Mouse (Mus musculus) hindbrain, embryonic 14.5 days (tissue): Measurements from ENCODE around the gene Slc7a14. TPM values are rescaled to one million over a fixed set of nuclear protein-coding genes. Genes with fewer than 3 reads are reported as not detected.

Experiments used
- ATAC-seq: fragments of 200-750 bp; cut with Nextera tagmentation; 2 replicates; pipeline ENCODE4 v1.8.0; 2017; ENCODE audit warnings: moderate number of reproducible peaks, mild to moderate bottlenecking, moderate TSS enrichment, moderate library complexity; ENCODE audit not compliant: low FRiP score
- DNase-seq: peaks from one replicate; pipeline ENCODE4 v3.0.0-alpha.2; 2015; ENCODE audit warnings: low spot score
- H3K27ac ChIP-seq: fragments of 300-500 bp; sonication (generic); 2 replicates; pipeline ENCODE4 v1.5.1; 2014; ENCODE audit warnings: mild to moderate bottlenecking, moderate library complexity
- H3K27me3 ChIP-seq: fragments of 300-500 bp; sonication (generic); 2 replicates; pipeline ENCODE4 v1.6.1; 2014; ENCODE audit warnings: mild to moderate bottlenecking, low read length, mixed read lengths; ENCODE audit not compliant: control insufficient read depth, insufficient read depth
- H3K36me3 ChIP-seq: fragments of 300-500 bp; sonication (generic); replicated peaks from 2 replicates; pipeline ENCODE4 v1.6.1; 2014; ENCODE audit not compliant: control insufficient read depth, insufficient read depth
- H3K4me1 ChIP-seq: fragments of 300-500 bp; sonication (generic); replicated peaks from 2 replicates; pipeline ENCODE4 v1.6.1; 2014; ENCODE audit warnings: antibody characterized with exemption, low read length, mixed read lengths; ENCODE audit not compliant: control insufficient read depth, insufficient read depth
- H3K4me2 ChIP-seq: fragments of 300-500 bp; sonication (generic); replicated peaks from 2 replicates; pipeline ENCODE4 v1.6.1; 2014; ENCODE audit warnings: mild to moderate bottlenecking, moderate library complexity
- H3K4me3 ChIP-seq: fragments of 300-500 bp; sonication (generic); replicated peaks from 2 replicates; pipeline ENCODE4 v1.5.1; 2014; ENCODE audit warnings: mild to moderate bottlenecking, low read length
- H3K9ac ChIP-seq: fragments of 300-500 bp; sonication (generic); 2 replicates; pipeline ENCODE4 v1.6.1; 2014
- H3K9me3 ChIP-seq: fragments of 300-500 bp; sonication (generic); 2 replicates; pipeline ENCODE4 v1.6.1; 2016; ENCODE audit warnings: low read length; ENCODE audit not compliant: control insufficient read depth
- WGBS: fragments of 180-500 bp; shearing (Covaris S2); extraction: QIAGEN DNeasy Blood & Tissue Kit; methylation state at CpG from one replicate; pipeline ENCODE4 v1.1.7; 2014; 5-methylcytosine and 5-hydroxymethylcytosine counted together
- polyA plus RNA-seq: library from polyadenylated mRNA; unstranded; fragments of >200 nt; fragmentation: Nextera tagmentation; extraction: Ambion mirVana; gene quantifications from 2 replicates; pipeline ENCODE4 v1.2.1, GENCODE M21; 2014

Gene Slc7a14
- polyA plus RNA-seq, 1 experiment from 2014 or later = 8.0 TPM

DNA sequence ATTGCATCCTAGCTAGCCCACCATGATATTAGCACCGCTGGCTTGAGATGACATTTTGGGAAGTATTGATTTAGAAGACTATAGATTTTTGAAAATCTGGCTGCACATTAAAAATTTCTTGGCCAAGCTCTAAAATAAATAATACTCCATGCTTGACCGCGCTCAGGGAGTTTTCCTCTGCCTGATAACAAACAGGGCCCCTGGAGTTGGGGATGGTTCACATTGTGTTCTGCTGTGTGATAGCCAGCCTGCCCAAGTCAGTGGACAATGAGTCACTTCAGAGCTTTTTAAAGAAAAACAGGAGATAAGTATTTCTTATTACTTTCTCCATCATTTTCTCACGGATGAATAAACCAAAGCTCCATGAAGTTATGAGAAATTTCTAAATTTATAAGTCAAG is 90.1 kb downstream of the Slc7a14 start:
- H3K27ac ChIP-seq = no peak overlapping the region
- ATAC-seq = no peak
- no peak overlapping the region for H3K4me3 ChIP-seq
- no peaks in the 10 kb centered on the region for H3K27me3 ChIP-seq
- H3K9ac ChIP-seq = no peak overlapping the region
- no peaks in the 10 kb centered on the region for H3K9me3 ChIP-seq
- DNase-seq = no peak
- no peaks in the 10 kb centered on the region for H3K4me1 ChIP-seq
- no peak overlapping the region for H3K4me2 ChIP-seq
- H3K36me3 ChIP-seq = peaks cover 10% of the 10 kb centered on the region
- 91% methylated on average over 4 of the region's 4 CpGs for WGBS

DNA sequence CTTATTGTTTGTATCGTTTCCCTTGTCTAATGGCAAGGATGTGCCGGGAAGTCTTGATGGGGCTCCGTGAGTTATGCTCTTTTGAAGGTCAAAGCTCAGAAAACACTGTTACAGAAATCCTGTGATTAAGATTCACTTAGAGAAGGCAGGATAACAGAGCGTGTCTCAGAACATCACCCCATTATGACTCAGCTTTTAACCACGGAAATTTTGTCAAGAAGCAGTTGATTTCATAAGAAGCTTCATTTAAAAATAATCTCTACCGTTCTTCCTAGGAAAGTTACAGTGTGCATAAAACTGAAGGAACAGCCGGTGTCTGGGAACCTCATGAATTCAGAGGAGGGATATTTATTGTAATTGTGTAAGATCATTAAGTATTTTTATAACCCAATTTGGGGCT is 90.7 kb downstream of the Slc7a14 start:
- H3K4me1 ChIP-seq = no peaks in the 10 kb centered on the region
- WGBS = 83% methylated on average over 7 of the region's 7 CpGs
- no peak overlapping the region for H3K4me2 ChIP-seq
- H3K27me3 ChIP-seq = no peaks in the 10 kb centered on the region
- no peak overlapping the region for H3K27ac ChIP-seq
- H3K36me3 ChIP-seq = peaks cover 10% of the 10 kb centered on the region
- no peak overlapping the region for H3K4me3 ChIP-seq
- no peaks in the 10 kb centered on the region for H3K9me3 ChIP-seq
- no peak overlapping the region for H3K9ac ChIP-seq
- ATAC-seq = no peak
- no peak for DNase-seq

DNA sequence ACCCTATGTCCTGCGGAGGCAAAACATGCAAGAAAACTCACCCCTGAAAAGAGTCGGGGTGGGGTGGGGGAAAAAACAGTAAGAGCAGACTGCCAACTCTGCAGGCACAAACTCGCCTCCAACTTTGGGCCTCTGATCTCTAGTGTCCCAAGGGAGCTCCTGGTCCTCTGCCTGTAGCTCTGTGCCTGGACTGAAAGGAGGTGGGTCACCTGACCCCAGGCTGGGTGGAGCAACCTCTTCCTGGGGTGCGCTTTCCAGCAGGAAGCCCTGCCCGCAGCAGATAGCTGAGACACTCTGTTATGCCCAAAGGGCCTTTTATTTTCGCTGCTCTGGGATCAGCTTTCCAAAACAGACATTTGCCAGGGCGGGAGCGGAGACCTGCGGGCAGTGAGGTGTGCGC is 92.7 kb downstream of the Slc7a14 start:
- DNase-seq = no peak
- H3K9me3 ChIP-seq = no peaks in the 10 kb centered on the region
- WGBS = 72% methylated on average over 10 of the region's 10 CpGs
- no peak overlapping the region for H3K9ac ChIP-seq
- H3K27me3 ChIP-seq = no peaks in the 10 kb centered on the region
- H3K4me1 ChIP-seq = 0 out of 2 replicates have a peak, but pooled peaks cover 3% of the 10 kb centered on the region
- H3K36me3 ChIP-seq = no peaks in the 10 kb centered on the region
- H3K27ac ChIP-seq = no peak overlapping the region
- no peak for ATAC-seq
- no peak overlapping the region for H3K4me2 ChIP-seq
- H3K4me3 ChIP-seq = no peak overlapping the region

DNA sequence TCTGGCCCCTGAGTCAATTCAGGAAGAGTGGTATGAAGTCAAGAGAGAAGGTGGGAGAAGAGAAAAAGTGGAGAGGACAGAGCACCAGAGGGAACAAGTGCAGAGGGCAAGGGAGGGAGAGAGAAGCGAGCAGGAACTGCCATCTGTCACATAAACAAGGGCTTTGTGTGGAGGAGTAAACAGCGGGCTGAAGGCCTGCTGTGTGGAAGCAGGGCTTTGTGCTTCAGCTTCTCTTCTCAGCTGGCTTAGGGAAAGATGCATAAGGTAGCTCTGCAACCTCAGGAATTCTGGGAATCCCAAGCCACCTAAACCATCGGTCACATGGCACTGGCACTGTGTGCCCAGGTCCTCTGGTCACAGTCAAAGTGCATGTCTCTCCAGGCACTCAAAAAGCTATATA is 96.4 kb downstream of the Slc7a14 start:
- Histone ChIP-seq H3K27me3 (no peaks in the 10 kb centered on the region), H3K4me2 (no peak overlapping the region), H3K27ac (no peak overlapping the region), H3K4me3 (no peak overlapping the region), H3K9me3 (no peaks in the 10 kb centered on the region), H3K9ac (no peak overlapping the region), H3K36me3 (no peaks in the 10 kb centered on the region), H3K4me1 (0 out of 2 replicates have a peak, but pooled peaks cover 3% of the 10 kb centered on the region)
- ATAC-seq (peak; percentile 63; the same call in 1 of the 2 replicates), DNase-seq (no peak)
- WGBS = 7% methylated on average over 3 of the region's 3 CpGs

DNA sequence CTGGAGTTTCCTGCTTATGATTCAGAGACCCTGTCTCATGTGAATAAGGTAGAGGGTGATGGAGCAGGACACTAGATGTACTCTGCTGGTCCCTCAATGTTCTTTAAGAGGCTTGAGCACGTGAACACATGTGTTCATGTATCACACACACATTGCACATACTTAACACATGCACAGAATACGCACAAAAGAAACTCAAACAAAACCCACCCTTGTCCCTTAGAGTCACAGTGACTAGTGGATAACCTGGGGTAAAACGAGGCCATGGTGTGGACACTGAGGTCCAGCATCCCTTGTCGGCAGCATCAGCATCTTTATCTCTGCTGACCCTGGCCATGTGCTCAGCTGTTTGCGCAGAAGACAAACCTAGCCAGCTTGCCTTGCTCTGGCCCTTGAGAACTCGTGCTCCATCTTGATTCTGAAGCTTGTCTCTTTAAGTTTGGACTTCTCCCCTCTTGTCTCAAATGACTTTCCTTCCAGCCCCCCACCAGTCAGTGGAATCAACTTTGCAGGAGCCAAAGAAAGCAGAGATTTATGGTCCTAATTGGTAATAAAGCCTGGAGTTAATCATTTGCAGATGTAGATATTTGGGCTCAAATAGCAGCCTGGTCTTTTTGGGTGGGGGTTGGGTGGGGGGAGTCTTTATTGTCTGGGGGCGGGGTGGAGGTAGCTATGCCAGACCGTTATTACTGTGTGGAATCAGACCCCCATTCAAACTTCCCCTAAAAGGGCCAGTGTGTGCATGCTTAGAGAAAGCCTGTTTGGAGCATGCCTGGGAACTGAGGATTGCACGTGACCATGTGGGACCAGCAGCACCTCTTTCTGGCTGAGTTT is 97.8 kb downstream of the Slc7a14 start:
- Histone ChIP-seq H3K4me3 (no peak overlapping the region), H3K27me3 (no peaks in the 10 kb centered on the region), H3K27ac (no peak overlapping the region), H3K9ac (no peak overlapping the region), H3K9me3 (no peaks in the 10 kb centered on the region), H3K4me2 (no peak overlapping the region), H3K4me1 (0 out of 2 replicates have a peak, but pooled peaks cover 3% of the 10 kb centered on the region), H3K36me3 (no peaks in the 10 kb centered on the region)
- ATAC-seq = no peak
- no peak for DNase-seq
- WGBS = 56% methylated on average over 9 of the region's 9 CpGs

DNA sequence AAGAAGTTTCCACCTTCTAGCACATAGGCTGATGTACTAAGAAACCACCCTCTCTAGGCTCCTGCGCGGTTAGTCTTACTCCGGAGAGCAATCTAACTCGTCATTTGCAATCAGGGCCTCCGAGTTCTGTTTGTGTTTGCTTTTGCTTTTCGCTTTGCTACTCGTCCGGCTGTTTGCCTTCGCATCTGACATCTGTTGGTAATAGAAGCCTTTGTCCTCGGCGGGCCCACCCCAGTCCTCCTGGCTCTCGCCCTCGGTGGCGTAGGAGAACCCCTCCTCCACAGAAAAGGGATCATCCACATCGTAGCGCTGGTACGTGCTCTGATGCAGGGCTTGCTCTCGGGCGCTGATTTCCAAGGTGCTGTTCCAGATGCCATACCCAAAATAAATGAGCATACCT is 101.2 kb downstream of the Slc7a14 start:
- peak overlapping the region; percentile 40 for H3K4me2 ChIP-seq
- H3K9ac ChIP-seq = peak overlapping the region; percentile 41; the same call in 1 of the 2 replicates
- 8% methylated on average over 19 of the region's 19 CpGs for WGBS
- DNase-seq = no peak
- no peaks in the 10 kb centered on the region for H3K27me3 ChIP-seq
- H3K36me3 ChIP-seq = no peaks in the 10 kb centered on the region
- H3K9me3 ChIP-seq = no peaks in the 10 kb centered on the region
- H3K27ac ChIP-seq = no peak overlapping the region
- 0 out of 2 replicates have a peak, but pooled peaks cover 3% of the 10 kb centered on the region for H3K4me1 ChIP-seq
- H3K4me3 ChIP-seq = no peak overlapping the region
- ATAC-seq = 0 out of 2 replicates have a peak, but pooled peaks have one; percentile 25

DNA sequence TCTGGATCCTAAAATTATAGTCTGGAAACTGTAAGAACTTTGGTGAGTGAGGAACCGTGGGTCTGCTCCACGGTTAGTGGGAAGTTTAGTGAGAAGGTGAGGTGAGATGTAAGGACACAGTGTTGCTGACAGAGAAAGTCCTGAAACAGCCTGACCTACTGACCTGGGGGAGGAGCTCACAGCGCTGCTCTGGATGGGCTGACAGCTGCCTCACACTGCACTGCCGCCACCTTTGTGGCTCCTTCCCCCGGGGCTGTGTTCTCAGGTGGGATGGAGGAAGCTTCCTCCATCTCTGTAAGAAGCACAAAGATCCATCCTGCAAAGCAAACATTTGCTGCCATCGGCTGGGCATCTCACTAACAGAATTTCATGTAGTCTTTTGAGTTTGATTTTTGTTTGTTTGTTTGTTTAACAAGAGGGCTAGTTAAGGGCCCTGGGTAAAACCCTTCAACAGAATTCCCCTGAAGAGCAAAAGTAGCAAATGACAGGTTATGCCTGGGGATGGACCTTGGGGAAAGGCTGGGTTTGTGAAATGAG is 101.7 kb downstream of the Slc7a14 start:
- H3K27ac ChIP-seq = no peak overlapping the region
- DNase-seq (no peak), ATAC-seq (no peak)
- H3K4me1 ChIP-seq = no peaks in the 10 kb centered on the region
- no peak overlapping the region for H3K4me3 ChIP-seq
- H3K9me3 ChIP-seq = no peaks in the 10 kb centered on the region
- no peaks in the 10 kb centered on the region for H3K27me3 ChIP-seq
- H3K36me3 ChIP-seq = no peaks in the 10 kb centered on the region
- no peak overlapping the region for H3K9ac ChIP-seq
- no peak overlapping the region for H3K4me2 ChIP-seq
- 17% methylated on average over 6 of the region's 6 CpGs for WGBS

DNA sequence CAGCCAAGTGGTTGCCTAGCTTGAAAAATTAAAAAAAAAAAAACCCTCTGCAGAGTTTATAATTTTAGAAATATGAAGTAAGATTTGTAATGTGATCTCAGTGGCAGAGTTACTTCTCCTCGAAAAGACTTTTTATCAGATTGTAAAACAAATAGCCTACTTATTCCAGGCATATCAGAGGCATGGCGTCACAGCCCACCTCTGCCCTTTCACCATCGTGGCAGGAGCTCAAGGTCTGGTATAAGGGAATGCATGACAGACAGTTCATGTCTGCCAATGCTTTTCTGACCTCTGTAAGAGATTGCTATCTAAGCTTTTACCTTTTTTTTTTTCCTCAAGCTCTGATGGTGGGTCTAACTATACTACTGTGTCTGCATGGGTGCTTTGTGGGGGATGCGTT is 102.1 kb downstream of the Slc7a14 start:
- H3K9ac ChIP-seq = no peak overlapping the region
- H3K4me2 ChIP-seq = no peak overlapping the region
- H3K4me3 ChIP-seq = no peak overlapping the region
- no peak overlapping the region for H3K27ac ChIP-seq
- H3K4me1 ChIP-seq = no peaks in the 10 kb centered on the region
- no peaks in the 10 kb centered on the region for H3K36me3 ChIP-seq
- WGBS = 70% methylated on average over 4 of the region's 4 CpGs
- no peaks in the 10 kb centered on the region for H3K27me3 ChIP-seq
- ATAC-seq (no peak), DNase-seq (no peak)
- H3K9me3 ChIP-seq = no peaks in the 10 kb centered on the region

DNA sequence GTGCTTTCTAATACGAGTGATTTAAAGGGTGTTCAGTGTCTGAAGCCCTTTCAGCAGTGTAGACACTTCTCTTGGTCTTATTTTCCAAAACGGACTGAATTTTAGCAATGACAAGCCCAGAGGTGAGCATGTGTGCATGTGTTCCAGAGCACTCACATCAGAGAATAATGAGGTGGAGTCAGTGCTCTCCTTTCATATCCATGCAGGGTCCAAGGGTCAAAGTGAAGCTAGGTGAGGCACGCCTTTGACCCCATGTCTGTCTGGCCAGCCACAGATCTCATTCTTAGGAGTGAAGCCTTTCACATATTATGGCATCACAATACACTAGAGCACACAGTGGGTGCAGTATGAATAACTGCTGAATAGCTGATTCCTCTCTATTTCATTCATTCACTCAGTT is 105.0 kb downstream of the Slc7a14 start:
- no peak overlapping the region for H3K9ac ChIP-seq
- H3K4me2 ChIP-seq = no peak overlapping the region
- H3K36me3 ChIP-seq = no peaks in the 10 kb centered on the region
- no peak for ATAC-seq
- 88% methylated on average over 3 of the region's 3 CpGs for WGBS
- no peak overlapping the region for H3K27ac ChIP-seq
- no peaks in the 10 kb centered on the region for H3K9me3 ChIP-seq
- H3K4me1 ChIP-seq = no peaks in the 10 kb centered on the region
- no peaks in the 10 kb centered on the region for H3K27me3 ChIP-seq
- no peak for DNase-seq
- H3K4me3 ChIP-seq = no peak overlapping the region
